Comparison of ENCODE assay signal across 8 mouse cellular contexts in the genomic region with DNA sequence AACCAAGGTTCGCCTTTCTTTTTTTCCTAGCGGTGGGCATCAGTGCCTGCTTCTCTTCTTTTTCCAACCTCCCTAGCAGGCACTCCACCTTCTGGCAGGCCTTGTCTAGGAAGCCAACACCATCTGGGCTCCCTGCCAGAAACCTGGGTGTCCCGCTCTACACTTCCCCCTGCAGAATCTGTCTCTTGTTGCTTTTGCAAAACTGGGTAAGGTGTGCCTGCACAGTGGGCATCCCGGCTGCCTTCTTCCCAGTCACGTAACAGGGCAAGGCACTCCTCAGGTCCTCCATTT. TPM values are rescaled to one million over a fixed set of nuclear protein-coding genes. Genes with fewer than 3 reads are reported as not detected.
DNase-seq lines count a peak whose midpoint lies in the region; ATAC-seq lines count a peak whose summit lies in the region.

No protein-coding gene starts in this region.

- no peaks in the 10 kb centered on the region for H3K36me3 ChIP-seq in kidney, embryonic 14.5 days (ENCODE audit: control insufficient read depth, insufficient read depth, low read length)

- H3K4me3 ChIP-seq in kidney, embryonic 14.5 days (ENCODE audit: low read length): no peak overlapping the region

- H3K27ac ChIP-seq in kidney, embryonic 14.5 days (ENCODE audit: low read depth, low read length): no peak overlapping the region

- no peaks in the 10 kb centered on the region for H3K27me3 ChIP-seq in kidney, embryonic 14.5 days (ENCODE audit: control insufficient read depth, insufficient read depth, low read length)

- no peak overlapping the region for H3K4me2 ChIP-seq in kidney, embryonic 14.5 days (replicated peaks; ENCODE audit: low read depth, low read length)

- H3K9me3 ChIP-seq in kidney, embryonic 14.5 days (ENCODE audit: control insufficient read depth, low read length): no peaks in the 10 kb centered on the region

- peak; percentile 43 to 49 for DNase-seq in left cerebral cortex, adult 18-20 months (ENCODE audit: low spot score in 2 of 2)
- DNase-seq in left cerebral cortex, adult 8-10 months (ENCODE audit: low spot score in 2 of 2): no peak
- peak; percentile 91 for DNase-seq in MN1 (ENCODE audit: low spot score)
- peak; percentile 92 to 94 for DNase-seq in cerebellum, postnatal 36 days
- peak; percentile 53 to 64 for DNase-seq in right cerebral cortex, postnatal 10 days (ENCODE audit: low spot score in 2 of 2)
- DNase-seq in neural tube, embryonic 10.5 days (ENCODE audit: extremely low spot score, low spot score): no peak
- DNase-seq in thymus, postnatal 14 days: no peak

- peak; percentile 8; the same call in 1 of the 2 replicates for ATAC-seq in kidney, embryonic 14.5 days (ENCODE audit: low FRiP score, low TSS enrichment)

- no peaks in the 10 kb centered on the region for H3K4me1 ChIP-seq in kidney, embryonic 14.5 days (ENCODE audit: control insufficient read depth, insufficient read depth, low read length)

- H3K9ac ChIP-seq in kidney, embryonic 14.5 days (ENCODE audit: low read depth, low read length): no peak overlapping the region

- 44% methylated on average over 5 of the region's 5 CpGs for WGBS in kidney, embryonic 14.5 days

RNA-seq across cellular contexts. Expression of a gene that starts 11.5 kb away (rescaled TPM):
- 10 to 100 TPM; 23.1 to 24.0 TPM for total RNA-seq in left cerebral cortex, adult 18-20 months (2021)
- 10 to 100 TPM; 15.2 to 22.8 (median 18.4) TPM for total RNA-seq in left cerebral cortex, adult 8-10 months (2022)
- polyA plus RNA-seq in kidney, embryonic 14.5 days (2014; fragmentation: Nextera tagmentation; extraction: Ambion mirVana): 7.3 and 7.8 TPM in 2 replicates

RNA-seq across cellular contexts. Expression of a gene that starts 14.7 kb away (rescaled TPM):
- 1 to 10 TPM; 1.9 to 2.5 TPM for total RNA-seq in left cerebral cortex, adult 18-20 months (2021)
- 1 to 10 TPM; 1.6 to 2.7 (median 2.3) TPM for total RNA-seq in left cerebral cortex, adult 8-10 months (2022)
- 0.63 and 0.84 TPM in 2 replicates for polyA plus RNA-seq in kidney, embryonic 14.5 days (2014; fragmentation: Nextera tagmentation; extraction: Ambion mirVana)

Comparison
In these comparisons a context has a peak if more than half of its experiments do, and no peak if none do; other contexts are left out.
1. DNase-seq: peak in left cerebral cortex, adult 18-20 months (2 of 2), MN1 (single experiment), cerebellum, postnatal 36 days (2 of 2) and right cerebral cortex, postnatal 10 days (2 of 2); none in left cerebral cortex, adult 8-10 months (0 of 2), neural tube, embryonic 10.5 days (single experiment) and thymus, postnatal 14 days (single experiment).